Mouse (Mus musculus) olfactory bulb, adult 2 months (tissue): ENCODE measurements around the gene Olfr15. TPM values are rescaled to one million over a fixed set of nuclear protein-coding genes. Genes with fewer than 3 reads are reported as not detected.
A peak's percentile ranks its signal among the peaks of the same experiment; 100 is the strongest.
"Not testable (repeated sequence)": the region's sequence is repeated elsewhere in the genome, so short reads cannot be mapped to it uniquely, and the experiment has no call there.

ENCODE experiments used
- H3K27ac ChIP-seq: fragments of 200-500 bp; 2 replicates; pipeline ENCODE4 v1.5.1; 2012; ENCODE audit warnings: low read depth, low read length; ENCODE audit not compliant: insufficient read depth
- H3K4me1 ChIP-seq: fragments of 200-500 bp; 2 replicates; pipeline ENCODE4 v1.6.1; 2012; ENCODE audit warnings: low read length; ENCODE audit not compliant: control insufficient read depth, insufficient read depth
- H3K4me3 ChIP-seq: fragments of 200-500 bp; 2 replicates; pipeline ENCODE4 v1.5.1; 2012; ENCODE audit warnings: mild to moderate bottlenecking, low read depth, low read length, moderate library complexity; ENCODE audit not compliant: insufficient read depth
- CTCF ChIP-seq: fragments of 200-500 bp; IDR thresholded peaks from 2 replicates; pipeline ENCODE4 v1.5.1; 2012; ENCODE audit warnings: low read depth, mild to moderate bottlenecking, low read length, moderate library complexity; ENCODE audit not compliant: insufficient read depth
- POLR2A ChIP-seq: fragments of 200-500 bp; IDR thresholded peaks from 2 replicates; pipeline ENCODE4 v1.6.1; 2012; ENCODE audit warnings: mild to moderate bottlenecking, low read depth, low read length, moderate library complexity; ENCODE audit not compliant: insufficient read depth
- WGBS: fragments of 180-500 bp; shearing (Covaris S2); methylation state at CpG from one replicate; pipeline ENCODE4 v1.1.7; 2018; 5-methylcytosine and 5-hydroxymethylcytosine counted together
- polyA plus RNA-seq: library from polyadenylated mRNA; stranded (reverse); fragments of >200 nt; gene quantifications from 2 replicates; pipeline ENCODE4 v1.2.4, GENCODE M21; 2012; ENCODE audit warnings: low replicate concordance; ENCODE audit not compliant: missing spikeins, insufficient read depth, insufficient read length

Gene Olfr15
- polyA plus RNA-seq, 1 experiment: not detected

DNA sequence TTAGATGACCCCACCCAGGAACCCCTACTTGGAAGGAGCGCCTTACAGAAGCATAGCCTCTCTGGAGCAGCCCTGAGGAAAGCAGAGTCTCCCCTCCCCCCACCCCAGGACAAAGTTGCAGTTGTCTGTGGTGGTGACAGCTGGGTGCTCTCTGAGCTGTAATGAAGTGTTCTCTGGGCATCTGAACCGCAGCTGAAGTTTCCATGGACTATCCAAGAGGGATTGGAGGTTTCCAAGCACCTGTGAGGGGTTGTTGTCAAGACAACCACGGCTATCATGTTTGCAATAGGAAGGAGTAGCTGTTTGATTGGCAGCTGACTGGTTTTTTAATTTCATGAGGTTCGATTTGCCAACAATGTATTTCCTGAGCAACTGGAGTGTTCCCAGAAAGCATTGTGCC is 12.3 kb downstream of the Olfr15 start:
- Histone ChIP-seq H3K4me1 (peaks cover 6% of the 10 kb centered on the region), H3K4me3 (no peak overlapping the region), H3K27ac (no peak overlapping the region)
- TF ChIP-seq CTCF (no peak), POLR2A (no peak)
- 22% methylated on average over 4 of the region's 4 CpGs for WGBS

DNA sequence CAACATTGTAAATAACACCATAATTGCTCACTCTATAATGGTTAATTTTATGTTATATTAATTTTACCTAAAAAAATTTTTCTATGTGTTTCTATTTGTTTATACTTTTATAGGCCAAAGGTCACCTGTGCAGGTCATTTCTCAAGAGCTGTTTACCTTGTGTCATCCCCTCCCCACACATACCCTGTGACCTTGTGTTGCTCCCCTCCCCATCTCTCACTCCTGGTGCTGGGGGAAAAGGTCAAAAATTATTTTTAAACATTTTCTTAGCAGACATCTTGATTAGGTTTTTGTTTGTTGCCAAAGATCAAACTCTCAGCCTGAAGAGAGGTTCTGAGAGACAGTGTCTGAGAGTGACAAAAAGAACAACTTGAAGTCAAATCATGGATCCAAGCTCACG is 13.1 kb downstream of the Olfr15 start:
- Histone ChIP-seq H3K4me1 (peaks cover 7% of the 10 kb centered on the region), H3K27ac (no peak overlapping the region), H3K4me3 (no peak overlapping the region)
- WGBS: 74% methylated on average over 1 of the region's 1 CpGs
- TF ChIP-seq CTCF (no peak), POLR2A (no peak)

DNA sequence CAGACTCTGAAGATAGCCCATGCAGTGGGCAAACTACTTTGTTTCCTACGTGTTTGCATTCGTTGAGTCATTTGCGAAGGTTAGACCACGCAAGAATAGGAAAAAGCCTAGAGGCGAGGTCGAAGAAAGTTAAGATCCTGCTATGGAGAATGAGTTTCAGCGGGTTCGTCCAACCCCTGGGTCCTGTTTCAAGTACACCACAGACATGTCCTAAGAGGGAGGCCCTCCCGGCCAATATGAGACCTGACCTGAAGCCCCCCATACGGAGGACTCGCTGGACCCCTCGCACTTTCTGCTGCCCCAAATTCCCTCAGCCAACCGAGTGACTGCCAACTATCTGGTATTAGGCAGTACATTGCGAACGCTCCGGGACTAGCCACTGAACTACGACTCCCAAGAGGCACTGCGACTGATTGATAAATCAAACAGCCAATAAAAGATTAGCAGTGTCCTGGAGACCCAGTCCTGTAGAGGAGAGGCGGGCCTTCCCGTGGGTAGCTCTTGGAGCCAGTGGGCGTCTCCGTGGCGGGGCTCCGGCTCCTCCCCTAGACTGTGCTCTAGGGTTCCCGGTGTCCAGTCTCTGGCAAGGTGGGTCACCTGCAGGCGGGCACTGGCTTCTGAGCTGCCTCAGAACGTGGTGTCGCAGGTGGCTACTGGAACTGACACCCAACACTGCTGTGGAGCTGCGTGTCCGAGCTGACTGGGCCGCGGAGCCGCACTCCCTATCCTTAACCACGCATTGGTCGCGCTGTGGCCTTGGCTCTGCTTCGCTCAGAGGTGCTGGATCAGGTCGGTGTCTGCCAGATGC is 16.2 kb downstream of the Olfr15 start, which contains the start of gene Zfp174:
Gene Zfp174, plus strand, starts transcription at position 558 of the 808 bp plus-strand sequence.
- H3K4me3 ChIP-seq: peak within 1 kb of the TSS; percentile 77
- peaks cover 10% of the 10 kb centered on the region for H3K4me1 ChIP-seq
- WGBS: 4% methylated on average over 38 of the region's 38 CpGs
- TF ChIP-seq CTCF (0 out of 2 replicates have a peak, but pooled peaks have one; percentile 4), POLR2A (peak; percentile 79)
- 0 out of 2 replicates have a peak within 1 kb of the TSS, but pooled peaks have one; percentile 17 for H3K27ac ChIP-seq

DNA sequence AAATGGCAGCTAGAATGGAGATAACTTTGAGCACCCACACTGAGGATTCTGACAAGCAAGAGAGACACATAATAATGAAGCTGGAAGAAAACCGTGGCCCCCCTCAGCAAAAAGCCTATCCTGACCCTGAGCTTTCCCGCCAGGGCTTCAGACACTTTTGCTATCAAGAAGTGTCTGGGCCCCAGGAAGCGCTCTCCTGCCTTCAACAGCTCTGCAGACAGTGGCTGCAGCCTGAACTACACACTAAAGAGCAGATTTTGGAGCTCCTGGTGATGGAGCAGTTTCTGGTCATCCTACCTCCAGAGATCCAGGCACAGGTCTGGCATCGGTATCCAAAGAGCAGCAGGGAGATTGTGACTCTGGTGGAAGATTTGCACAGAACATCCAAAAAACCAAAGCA is 17.2 kb downstream of the Olfr15 start:
- TF ChIP-seq POLR2A: no peak
- H3K4me3 ChIP-seq: 0 out of 2 replicates have a peak overlapping the region, but pooled peaks have one; percentile 4

DNA sequence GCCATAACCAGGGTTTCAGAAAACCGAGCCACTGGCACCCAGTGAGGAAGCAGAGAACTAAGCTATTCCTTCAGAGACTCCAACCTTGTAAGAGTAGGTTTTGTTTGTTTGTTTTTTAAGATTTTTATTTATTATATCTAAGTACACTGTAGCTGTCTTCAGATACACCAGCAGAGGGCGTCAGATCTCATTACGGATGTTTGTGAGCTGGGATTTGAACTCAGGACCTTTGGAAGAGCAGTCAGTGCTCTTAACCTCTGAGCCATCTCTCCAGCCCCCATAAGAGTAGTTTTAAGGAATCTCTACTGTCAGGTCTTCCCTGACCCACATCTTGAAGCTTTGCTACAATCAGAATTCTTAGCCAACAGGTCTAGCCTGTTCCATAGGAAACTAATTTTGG is 17.7 kb downstream of the Olfr15 start:
- no peak overlapping the region for H3K27ac ChIP-seq
- 77% methylated on average over 3 of the region's 3 CpGs for WGBS
- TF ChIP-seq POLR2A (no peak), CTCF (no peak)
- no peak overlapping the region for H3K4me3 ChIP-seq
- peaks cover 10% of the 10 kb centered on the region for H3K4me1 ChIP-seq

More for the DNA sequence above, 17.2 kb downstream of the Olfr15 start:
- WGBS: 68% methylated on average over 4 of the region's 4 CpGs
- Histone ChIP-seq H3K27ac (no peak overlapping the region), H3K4me1 (peaks cover 10% of the 10 kb centered on the region)

DNA sequence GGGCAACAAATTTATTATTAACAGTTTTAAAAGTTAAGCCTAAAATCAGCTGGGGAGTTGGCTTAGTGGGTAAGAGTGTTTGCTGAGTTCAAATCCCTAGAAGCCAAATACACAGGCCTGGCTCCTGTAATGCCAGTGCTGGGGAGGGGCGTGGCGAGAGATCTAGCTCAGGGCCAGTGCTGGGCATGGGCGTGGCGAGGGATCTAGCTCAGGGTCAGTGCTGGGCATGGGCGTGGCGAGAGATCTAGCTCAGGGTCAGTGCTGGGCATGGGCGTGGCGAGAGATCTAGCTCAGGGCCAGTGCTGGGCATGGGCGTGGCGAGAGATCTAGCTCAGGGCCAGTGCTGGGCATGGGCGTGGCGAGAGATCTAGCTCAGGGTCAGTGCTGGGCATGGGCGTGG is 20.6 kb downstream of the Olfr15 start:
- peaks cover 17% of the 10 kb centered on the region for H3K4me1 ChIP-seq
- not testable (repeated sequence) for H3K4me3 ChIP-seq, H3K27ac ChIP-seq
- 92% methylated on average over 13 of the region's 13 CpGs for WGBS

DNA sequence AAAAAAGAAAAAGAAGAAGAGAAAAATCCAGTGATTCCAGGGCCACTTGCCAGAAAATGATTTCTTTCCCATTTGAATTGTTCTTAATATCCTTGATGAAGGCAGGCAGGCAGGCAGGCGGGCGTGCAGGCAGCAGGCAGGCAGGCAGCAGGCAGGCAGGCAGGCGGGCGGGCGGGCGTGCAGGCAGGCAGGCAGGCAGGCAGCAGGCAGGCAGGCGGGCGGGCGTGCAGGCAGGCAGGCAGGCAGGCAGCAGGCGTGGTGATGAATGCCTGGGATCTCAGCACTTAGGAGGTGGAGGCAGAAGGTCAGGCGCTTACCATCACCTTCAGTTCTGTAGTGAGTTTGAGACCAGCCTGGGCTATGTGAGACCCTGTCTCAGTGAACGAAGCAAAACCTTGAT is 21.9 kb downstream of the Olfr15 start:
- no peak overlapping the region for H3K27ac ChIP-seq
- H3K4me1 ChIP-seq: peaks cover 14% of the 10 kb centered on the region
- TF ChIP-seq POLR2A (no peak), CTCF (no peak)
- WGBS: 56% methylated on average over 12 of the region's 12 CpGs
- no peak overlapping the region for H3K4me3 ChIP-seq

DNA sequence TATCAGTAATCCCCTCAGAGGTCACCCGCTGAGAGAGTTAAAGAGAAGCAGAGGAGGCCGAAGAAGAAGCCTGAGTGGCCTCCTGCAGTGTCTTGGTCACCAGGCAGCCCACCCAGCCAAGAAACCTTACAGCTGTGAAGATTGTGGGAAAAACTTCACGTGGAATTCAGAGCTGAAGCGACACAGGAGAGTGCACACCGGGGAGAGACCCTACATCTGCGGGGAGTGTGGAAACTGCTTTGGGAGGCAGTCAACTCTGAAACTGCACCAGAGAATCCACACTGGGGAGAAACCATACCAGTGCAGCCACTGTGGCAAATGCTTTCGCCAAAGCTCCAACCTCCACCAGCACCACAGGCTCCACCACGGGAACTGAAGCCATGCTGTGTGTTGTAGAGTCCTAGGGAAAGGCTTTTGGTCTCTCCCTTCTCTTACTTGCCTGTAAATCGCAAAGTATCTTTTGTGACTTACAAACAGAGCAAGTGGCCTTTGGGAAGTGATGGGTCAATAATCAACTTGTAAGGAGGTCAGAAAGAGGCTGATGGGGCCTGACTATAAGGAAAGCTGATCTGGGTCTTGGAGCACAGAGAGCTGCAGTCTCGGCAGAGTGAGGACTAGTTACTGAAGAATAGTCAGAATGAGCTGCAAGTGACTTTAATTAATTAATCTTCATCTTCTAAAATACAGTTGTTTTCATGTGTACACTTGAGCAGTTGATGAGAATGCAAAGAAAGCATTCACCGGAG is 23.9 kb downstream of the Olfr15 start:
- 65% methylated on average over 11 of the region's 11 CpGs for WGBS

DNA sequence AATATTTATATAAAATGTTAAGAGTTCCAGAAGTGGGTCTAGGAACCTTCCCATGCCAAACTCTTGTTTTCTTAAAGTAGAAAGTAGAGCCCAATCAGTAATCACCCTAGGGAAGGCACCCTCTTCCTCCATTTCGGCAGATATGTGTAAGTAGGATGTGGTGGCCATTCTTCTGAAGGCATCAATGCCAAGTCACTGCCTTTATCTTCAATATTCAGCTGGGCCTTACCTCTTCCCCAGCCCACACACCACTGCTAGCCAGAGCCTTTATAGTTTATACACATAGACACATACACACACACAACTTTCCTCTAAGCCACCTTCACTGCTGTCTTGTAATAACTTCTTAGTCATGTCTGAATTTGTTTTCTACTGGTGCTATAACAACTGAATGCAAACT is 25.1 kb downstream of the Olfr15 start:
- no peak overlapping the region for H3K27ac ChIP-seq
- no peak overlapping the region for H3K4me3 ChIP-seq
- WGBS: 88% methylated on average over 1 of the region's 1 CpGs
- peaks cover 6% of the 10 kb centered on the region for H3K4me1 ChIP-seq
- TF ChIP-seq CTCF (no peak), POLR2A (no peak)

More for the DNA sequence above, 23.9 kb downstream of the Olfr15 start:
- Histone ChIP-seq H3K27ac (no peak overlapping the region), H3K4me3 (no peak overlapping the region), H3K4me1 (peaks cover 6% of the 10 kb centered on the region)
- no peak for TF ChIP-seq POLR2A
- TF ChIP-seq CTCF: no peak
